Mouse (Mus musculus) cerebellum, adult 2 months (tissue): ENCODE data around the gene Hjurp. TPM values are rescaled to one million over a fixed set of nuclear protein-coding genes. Genes with fewer than 3 reads are reported as not detected.

Source experiments
- DNase-seq, 2 experiments: peaks; one replicate each; pipeline ENCODE4 v3.0.0; 2021
- H3K27ac ChIP-seq: fragments of 200-500 bp; 2 replicates; pipeline ENCODE4 v1.5.1; 2012; ENCODE audit warnings: low read length, control low read depth, inconsistent platforms; ENCODE audit not compliant: insufficient read depth
- H3K27me3 ChIP-seq: fragments of 200-500 bp; 2 replicates; pipeline ENCODE4 v1.6.1; 2012; ENCODE audit warnings: inconsistent platforms, mild to moderate bottlenecking, low read length, moderate library complexity; ENCODE audit not compliant: control insufficient read depth, insufficient read depth
- H3K4me1 ChIP-seq: fragments of 200-500 bp; 2 replicates; pipeline ENCODE4 v1.6.1; 2011; ENCODE audit warnings: low read length; ENCODE audit not compliant: control insufficient read depth, insufficient read depth
- H3K4me3 ChIP-seq: fragments of 200-500 bp; replicated peaks from 2 replicates; pipeline ENCODE3; 2011; ENCODE audit warnings: mild to moderate bottlenecking, low read depth, low read length, control low read depth; ENCODE audit not compliant: insufficient read depth
- CTCF ChIP-seq: fragments of 200-500 bp; IDR thresholded peaks from 2 replicates; pipeline ENCODE4 v1.5.1; 2011; ENCODE audit warnings: low read depth, mild to moderate bottlenecking, control low read depth, low read length, moderate library complexity, borderline replicate concordance; ENCODE audit not compliant: insufficient read depth
- POLR2A ChIP-seq: fragments of 200-500 bp; IDR thresholded peaks from 2 replicates; pipeline ENCODE4 v1.6.1; 2011; ENCODE audit warnings: low read length, control low read depth, borderline replicate concordance; ENCODE audit not compliant: insufficient read depth
- WGBS: fragments of 180-500 bp; shearing (Covaris S2); methylation state at CpG from one replicate; pipeline ENCODE4 v1.1.7; 2018; 5-methylcytosine and 5-hydroxymethylcytosine counted together
- polyA plus RNA-seq: library from polyadenylated mRNA; depleted of rRNA; stranded (reverse); fragments of >200 nt; gene quantifications from 2 replicates; pipeline ENCODE4 v1.2.3, GENCODE M21; 2012

The Hjurp gene
- polyA plus RNA-seq, 1 experiment: 79.1 TPM

DNA sequence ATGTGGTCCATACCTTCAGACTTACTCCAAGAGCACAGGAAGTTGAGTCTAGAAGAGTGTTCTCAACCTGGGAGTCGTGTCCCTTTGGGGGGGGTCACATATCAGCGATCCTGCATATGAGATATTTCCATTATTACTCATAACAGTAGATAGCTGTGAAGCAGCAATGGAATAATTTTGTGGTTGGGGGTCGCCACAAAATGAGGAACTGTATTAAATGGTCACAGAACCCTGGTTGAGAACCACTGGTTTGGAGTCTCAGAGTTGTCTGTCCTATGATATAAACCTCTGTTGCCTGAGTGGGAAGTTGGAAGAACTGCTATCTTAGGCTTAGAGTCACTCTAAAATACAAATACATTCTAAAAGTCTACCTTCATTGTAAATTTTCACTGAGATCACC, 32.5 kb upstream of the Hjurp start:
- 0 out of 2 replicates have a peak, but pooled peaks cover 1% of the 10 kb centered on the region for H3K27me3 ChIP-seq
- no peak overlapping the region for H3K27ac ChIP-seq
- WGBS: 46% methylated on average over 3 of the region's 3 CpGs
- H3K4me3 ChIP-seq: no peak overlapping the region
- H3K4me1 ChIP-seq: no peaks in the 10 kb centered on the region
- TF ChIP-seq CTCF (no peak), POLR2A (no peak)
- DNase-seq: no peak

DNA sequence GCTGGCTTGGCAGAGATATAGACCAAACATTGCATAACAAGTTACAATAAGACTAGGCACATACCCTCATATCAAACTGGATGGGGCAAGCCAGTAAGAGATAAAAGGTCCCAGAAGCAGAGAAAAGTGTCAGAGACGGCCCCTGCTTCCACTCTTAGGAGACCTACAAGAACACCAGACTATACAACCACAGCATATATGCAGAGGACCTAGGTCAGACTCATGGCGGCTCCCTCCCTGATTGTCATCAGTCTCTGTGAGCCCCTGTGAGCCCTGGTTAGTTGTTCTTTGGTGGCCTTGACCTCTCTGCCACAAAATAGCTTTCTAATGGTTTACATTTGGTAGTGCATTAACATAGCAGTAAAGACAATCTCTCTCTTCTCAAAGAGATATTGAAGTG, 31.6 kb upstream of the Hjurp start:
- TF ChIP-seq POLR2A (no peak), CTCF (no peak)
- DNase-seq: no peak

GRCm38 (mm10) chr1:88307180-88307579, 29.7 kb upstream of the Hjurp start:
- 67% methylated on average over 12 of the region's 12 CpGs for WGBS
- TF ChIP-seq CTCF (no peak), POLR2A (no peak)
- no peaks in the 10 kb centered on the region for H3K4me1 ChIP-seq
- 0 out of 2 replicates have a peak, but pooled peaks cover 1% of the 10 kb centered on the region for H3K27me3 ChIP-seq
- H3K27ac ChIP-seq: no peak overlapping the region
- no peak overlapping the region for H3K4me3 ChIP-seq
- no peak for DNase-seq

More for the DNA sequence above, 31.6 kb upstream of the Hjurp start:
- Histone ChIP-seq H3K4me3 (no peak overlapping the region), H3K27ac (no peak overlapping the region), H3K27me3 (0 out of 2 replicates have a peak, but pooled peaks cover 1% of the 10 kb centered on the region), H3K4me1 (no peaks in the 10 kb centered on the region)
- 49% methylated on average over 2 of the region's 2 CpGs for WGBS

GRCm38 (mm10) chr1:88306543-88306942, 29.1 kb upstream of the Hjurp start:
- TF ChIP-seq POLR2A: no peak
- Histone ChIP-seq H3K4me3 (no peak overlapping the region), H3K27me3 (0 out of 2 replicates have a peak, but pooled peaks cover 1% of the 10 kb centered on the region), H3K4me1 (no peaks in the 10 kb centered on the region), H3K27ac (no peak overlapping the region)
- DNase-seq: no peak
- WGBS: 54% methylated on average over 1 of the region's 1 CpGs

GRCm38 (mm10) chr1:88305018-88305795, 27.8 kb upstream of the Hjurp start:
- no peaks in the 10 kb centered on the region for H3K4me1 ChIP-seq
- 0 out of 2 replicates have a peak, but pooled peaks cover 1% of the 10 kb centered on the region for H3K27me3 ChIP-seq
- no peak for DNase-seq
- 39% methylated on average over 6 of the region's 6 CpGs for WGBS
- TF ChIP-seq POLR2A (no peak), CTCF (no peak)
- no peak overlapping the region for H3K4me3 ChIP-seq
- H3K27ac ChIP-seq: no peak overlapping the region

DNA sequence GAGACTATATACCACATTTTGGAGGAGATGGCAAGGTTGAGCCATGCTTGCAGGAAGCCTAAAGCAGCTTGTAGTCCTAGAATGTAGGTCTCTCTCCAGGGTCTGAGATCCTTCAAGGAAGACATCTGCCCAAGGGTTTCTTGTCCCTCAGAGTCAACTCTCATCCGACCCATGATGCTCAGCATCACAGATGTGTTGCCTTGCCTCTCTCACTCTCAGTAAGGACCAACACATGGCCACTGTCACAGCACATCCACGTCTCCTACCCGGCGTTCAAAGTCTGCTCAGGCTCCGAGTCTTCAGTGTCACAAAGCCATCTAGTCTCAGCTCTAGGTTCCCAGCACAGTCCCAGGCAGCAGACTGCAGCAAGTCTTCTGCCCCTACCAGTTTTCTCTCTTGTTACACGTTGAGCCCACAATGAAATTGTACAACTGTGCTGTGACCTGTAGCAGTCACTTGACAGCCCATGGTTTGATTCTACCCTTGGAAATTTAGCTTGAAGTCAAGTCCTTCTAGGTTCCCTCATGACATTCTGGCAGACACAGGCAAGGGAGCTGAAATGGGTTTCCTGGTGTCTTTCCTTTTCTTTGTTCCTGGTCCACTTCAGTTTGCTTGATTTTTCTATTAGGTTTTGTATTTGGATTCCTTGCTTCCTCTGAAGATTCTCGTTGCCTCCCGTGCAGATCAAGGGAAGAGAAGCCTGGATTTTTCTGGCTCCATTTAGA, 27.0 kb upstream of the Hjurp start:
- H3K4me3 ChIP-seq: no peak overlapping the region
- H3K4me1 ChIP-seq: no peaks in the 10 kb centered on the region
- no peak for DNase-seq
- TF ChIP-seq POLR2A (no peak), CTCF (no peak)
- WGBS: 57% methylated on average over 8 of the region's 8 CpGs
- 0 out of 2 replicates have a peak, but pooled peaks cover 1% of the 10 kb centered on the region for H3K27me3 ChIP-seq
- H3K27ac ChIP-seq: no peak overlapping the region

GRCm38 (mm10) chr1:88303762-88304161, 26.3 kb upstream of the Hjurp start:
- no peak for TF ChIP-seq CTCF
- no peak for TF ChIP-seq POLR2A
- no peak overlapping the region for H3K27ac ChIP-seq
- WGBS: 59% methylated on average over 6 of the region's 6 CpGs

DNA sequence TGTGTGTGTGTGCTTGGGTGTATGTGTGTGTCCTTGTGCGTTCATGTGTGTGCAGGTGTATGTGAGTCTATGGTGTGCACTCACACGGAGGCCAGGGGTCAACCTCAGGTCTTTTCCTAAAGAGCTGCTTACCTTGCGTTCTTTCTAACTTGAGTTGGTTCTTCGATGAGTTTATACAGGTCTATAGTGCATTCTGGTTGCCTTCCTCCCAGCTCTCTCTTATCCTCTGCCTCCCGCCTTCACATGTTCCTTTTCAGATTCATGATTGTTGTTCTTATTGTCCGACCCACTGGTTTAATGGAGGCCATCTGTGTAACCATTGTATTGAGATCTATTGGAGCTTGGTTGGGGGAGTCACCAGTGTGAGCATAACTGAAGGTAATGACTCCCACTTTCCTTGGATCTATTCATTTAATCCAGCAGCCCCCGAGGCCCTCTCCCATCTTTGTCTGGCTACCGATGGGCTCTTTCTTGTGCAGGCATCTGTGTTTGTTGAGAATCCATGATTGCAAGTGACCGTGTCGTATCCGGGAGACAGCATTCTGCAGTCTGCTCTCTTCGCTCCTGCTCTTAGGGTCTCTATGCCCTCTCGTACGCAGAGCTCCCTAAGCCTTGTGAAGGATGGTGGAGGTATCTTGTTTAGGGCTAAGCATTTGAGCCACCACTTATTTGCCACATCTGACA, 24.8 kb upstream of the Hjurp start:
- H3K27ac ChIP-seq: no peak overlapping the region
- TF ChIP-seq POLR2A (no peak), CTCF (no peak)
- no peaks in the 10 kb centered on the region for H3K4me1 ChIP-seq
- no peak overlapping the region for H3K4me3 ChIP-seq
- H3K27me3 ChIP-seq: no peaks in the 10 kb centered on the region
- no peak for DNase-seq
- 62% methylated on average over 14 of the region's 14 CpGs for WGBS

More at GRCm38 (mm10) chr1:88303762-88304161, 26.3 kb upstream of the Hjurp start:
- DNase-seq: no peak
- Histone ChIP-seq H3K4me1 (no peaks in the 10 kb centered on the region), H3K4me3 (no peak overlapping the region), H3K27me3 (0 out of 2 replicates have a peak, but pooled peaks cover 1% of the 10 kb centered on the region)
